Mouse (Mus musculus): Measurements from ENCODE around the gene Ppp1r16b.

Gene Ppp1r16b

DNA sequence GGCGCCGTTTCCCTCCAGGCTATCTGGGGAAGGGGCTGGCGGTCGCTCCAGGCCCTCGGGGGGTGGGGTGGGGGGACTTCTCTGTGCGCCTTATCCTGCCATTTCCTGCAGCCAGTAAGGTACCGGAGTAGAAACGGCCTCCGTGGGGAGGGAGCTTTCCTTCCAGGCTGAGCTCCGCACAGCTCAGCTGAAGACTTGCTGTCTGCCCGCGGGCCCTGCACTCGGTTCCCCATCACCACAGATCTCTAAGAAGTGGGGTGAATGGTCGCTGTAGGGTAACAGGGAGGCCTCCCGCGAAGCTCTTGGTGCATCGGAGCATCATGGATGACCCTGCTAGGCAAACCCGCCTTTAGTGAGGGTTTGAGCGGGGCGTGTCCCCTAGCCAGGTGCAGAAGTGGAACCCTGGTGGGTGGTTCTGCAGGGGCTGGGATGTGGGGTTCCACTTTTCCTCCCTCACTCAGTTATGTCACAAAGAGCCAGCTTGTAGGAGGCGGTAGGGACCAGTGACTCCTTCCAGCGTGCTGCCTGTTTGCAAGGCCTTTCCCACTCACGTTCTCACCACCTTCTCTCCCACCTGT is 3.3 kb downstream of the Ppp1r16b start:
- DNase-seq (ENCODE audit: low read depth), result peak; percentile 55

DNA sequence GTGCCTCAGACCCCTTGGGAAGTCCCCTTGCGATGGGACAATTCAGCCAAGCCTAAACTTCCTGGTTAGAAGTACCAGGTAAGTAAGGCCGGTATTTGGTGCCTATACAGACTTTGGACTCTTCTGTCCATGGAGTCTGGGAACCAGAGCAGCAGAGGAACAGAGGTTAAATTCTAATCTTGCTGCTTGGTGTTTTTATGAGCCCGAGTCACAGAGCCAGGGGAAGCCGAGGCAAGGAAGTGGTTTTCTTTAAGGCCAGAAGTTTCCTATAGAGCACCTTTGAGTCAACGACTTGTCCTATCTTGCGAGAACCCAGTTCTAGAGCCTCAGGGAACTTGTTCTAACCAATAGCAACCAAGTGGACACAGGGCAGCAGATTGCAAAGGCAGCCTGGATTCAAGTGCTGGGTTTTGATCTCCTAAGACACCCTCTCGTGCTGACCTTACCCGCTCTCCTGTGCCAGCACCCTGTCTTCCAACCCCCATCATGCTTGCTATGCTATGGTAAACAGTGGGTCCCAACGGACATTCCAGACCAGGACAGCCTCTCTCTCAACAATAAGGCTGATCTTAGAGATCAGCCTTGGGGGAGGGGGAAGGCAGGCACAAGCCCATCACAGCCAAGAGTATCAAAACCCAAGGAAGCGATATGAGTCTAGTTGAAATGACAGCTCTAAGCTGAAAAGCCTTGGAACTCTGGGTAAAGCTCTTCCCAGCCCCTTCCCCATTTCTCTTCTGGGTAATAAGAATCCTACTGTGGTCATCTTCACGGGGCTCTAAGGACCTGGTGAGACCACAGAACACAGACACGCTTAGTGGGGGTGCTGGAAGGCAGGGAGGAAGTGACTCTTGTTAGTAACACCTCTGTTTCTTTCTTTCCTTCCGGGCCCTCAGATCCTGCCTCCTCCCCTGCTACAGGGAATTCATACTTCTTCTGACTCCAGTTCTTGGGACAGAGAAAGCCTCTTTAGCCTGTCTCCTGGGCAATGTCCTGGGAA is 4.3 kb downstream of the Ppp1r16b start:
- peak; percentile 86 for DNase-seq (ENCODE audit: low read depth)

DNA sequence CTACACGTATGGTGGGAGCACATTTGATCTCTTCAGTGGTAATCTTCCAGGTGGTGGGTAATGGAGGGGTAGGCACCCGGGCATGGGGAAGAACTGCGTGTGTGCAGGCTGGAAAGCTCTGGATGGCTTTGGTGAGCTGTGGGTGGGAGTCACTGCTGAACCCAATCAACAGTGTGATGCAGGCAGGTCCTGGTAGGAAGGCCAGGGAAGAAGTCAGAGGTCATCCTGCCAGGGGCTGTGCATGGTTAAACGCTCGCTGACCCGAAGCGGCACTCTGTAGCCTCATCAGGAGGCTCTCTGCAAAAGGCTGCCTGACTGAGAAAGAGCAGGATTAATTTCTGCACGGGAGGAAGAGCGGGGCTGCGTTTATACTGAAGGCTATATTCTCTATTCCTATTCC is 5.4 kb downstream of the Ppp1r16b start:
- DNase-seq (ENCODE audit: low read depth), result no peak

DNA sequence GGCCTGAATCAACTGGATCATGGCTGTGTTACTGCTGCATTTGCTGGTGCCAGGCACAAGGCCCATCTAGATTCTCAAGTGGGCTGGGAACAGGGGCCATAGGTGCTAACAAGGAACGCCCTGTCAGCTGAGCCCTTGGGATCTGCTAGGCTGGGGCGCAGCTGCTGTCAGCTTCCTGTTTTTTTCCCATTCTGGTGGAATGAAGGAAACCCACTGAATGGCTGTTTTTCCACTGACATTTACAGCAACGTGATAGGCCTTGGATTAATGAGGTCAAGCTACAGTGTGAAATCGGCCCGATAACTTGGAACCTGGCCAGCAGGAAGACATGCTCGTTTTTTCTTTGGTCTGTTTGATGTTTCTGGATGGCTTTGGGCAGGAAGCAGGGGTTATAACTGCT is 7.6 kb downstream of the Ppp1r16b start:
- peak; percentile 61 for DNase-seq (ENCODE audit: low read depth)

DNA sequence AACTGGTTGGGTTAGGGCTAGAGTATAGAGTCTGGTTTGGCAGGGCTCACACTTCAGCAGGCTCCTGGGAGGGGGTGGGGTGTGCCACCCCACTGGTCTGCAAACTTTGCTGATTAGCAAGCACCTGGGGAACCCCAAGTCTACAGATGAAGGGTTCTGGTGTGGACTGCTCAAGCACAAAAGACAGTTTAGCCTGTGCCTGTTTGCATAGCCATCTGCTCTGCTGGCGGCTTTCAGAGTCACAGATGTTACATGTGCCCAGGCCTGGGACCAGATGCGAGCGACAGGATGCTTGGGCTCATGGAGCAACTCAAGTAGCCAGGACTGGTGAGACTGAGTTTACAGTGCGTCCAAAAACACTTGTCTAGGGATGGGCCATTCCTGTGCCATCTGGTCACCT is 8.3 kb downstream of the Ppp1r16b start:
- DNase-seq (ENCODE audit: low read depth), result peak; percentile 51

DNA sequence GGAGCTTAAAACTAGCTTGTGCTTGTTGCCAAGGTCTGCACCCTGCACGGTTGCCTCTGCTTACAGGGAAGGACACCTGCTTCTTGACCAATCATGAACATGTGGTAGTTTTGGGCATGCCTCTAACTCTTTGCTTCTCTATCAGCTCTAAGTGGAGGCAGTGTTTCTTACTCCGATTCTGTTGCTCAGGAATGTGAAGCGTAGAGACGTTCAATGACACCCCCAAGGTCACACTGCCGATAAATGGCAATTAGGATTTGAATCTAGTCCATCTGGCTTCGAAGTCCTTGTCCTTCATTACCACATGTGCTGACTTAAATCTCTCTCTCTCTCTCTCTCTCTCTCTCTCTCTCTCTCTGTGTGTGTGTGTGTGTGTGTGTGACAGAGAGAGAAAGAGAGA is 8.9 kb downstream of the Ppp1r16b start:
- DNase-seq (ENCODE audit: low read depth), result peak; percentile 21

DNA sequence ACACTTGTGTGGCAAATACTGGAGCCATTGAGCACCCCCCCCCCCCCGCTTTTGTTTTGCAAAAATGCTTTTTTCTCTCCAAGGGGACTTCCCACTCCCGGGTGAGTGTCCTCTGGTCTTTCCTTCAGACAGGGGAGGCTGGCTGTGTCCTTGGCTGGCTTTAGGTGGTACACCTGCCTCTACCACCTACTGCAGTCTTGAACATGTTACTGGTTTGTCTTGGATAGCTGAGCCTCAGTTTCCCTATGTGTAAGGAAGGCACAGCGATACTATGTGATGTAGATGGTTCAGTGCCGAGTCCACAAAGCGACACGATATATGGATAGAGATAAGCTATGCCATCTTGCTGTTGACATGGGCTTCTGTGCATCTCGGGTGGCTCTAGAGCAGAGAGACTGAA is 9.6 kb downstream of the Ppp1r16b start:
- no peak for DNase-seq (ENCODE audit: low read depth)

DNA sequence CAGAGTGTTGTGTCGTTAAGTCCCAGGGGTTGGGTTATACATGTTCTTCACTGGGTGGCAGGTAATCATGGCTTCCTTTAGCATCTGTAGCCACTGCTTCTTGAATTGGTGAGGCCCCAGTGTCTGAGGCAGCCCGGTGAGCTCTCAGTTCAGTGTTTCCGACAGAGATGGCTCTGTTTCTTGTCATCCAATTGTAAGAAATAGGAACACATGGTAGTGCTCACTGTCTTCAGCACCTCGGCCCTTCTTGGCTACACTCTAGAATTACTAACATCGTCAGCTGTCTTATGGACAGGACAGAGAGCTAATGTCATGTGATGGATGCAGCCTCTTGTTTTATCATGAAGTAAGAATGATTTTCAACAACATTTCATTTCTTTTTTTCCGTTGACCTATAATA is 10.0 kb downstream of the Ppp1r16b start:
- peak; percentile 25 for DNase-seq (ENCODE audit: low read depth)

DNA sequence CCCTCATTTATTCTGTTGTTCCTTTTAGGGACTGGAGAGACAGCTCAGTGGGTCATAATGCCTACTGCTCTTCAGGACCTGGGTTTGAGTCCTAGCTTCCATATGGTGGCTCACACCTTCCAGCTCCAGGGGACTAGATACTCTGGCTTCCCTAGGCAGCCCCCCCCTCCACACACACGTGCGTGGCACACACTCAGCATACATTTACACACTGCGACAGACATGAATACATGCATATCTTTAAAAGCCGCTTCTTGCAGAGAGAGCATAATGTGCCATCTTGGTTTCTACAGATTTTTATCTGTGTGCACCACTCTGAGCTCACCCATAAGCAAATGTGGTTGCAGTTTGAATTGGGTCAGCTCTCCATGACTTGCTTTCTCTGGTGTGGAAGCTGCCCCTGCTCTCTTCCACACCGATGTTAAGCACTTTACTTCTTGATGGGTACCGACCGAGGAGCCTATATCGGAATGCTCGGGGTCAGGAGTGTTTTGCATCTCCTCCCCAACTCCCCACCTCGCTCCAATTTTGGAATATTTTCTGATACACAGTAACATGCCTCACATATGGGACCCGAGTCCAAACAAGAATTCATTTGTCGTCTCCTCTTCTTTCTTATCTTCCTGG is 10.8 kb downstream of the Ppp1r16b start:
- DNase-seq (ENCODE audit: low read depth), result peak; percentile 28

DNA sequence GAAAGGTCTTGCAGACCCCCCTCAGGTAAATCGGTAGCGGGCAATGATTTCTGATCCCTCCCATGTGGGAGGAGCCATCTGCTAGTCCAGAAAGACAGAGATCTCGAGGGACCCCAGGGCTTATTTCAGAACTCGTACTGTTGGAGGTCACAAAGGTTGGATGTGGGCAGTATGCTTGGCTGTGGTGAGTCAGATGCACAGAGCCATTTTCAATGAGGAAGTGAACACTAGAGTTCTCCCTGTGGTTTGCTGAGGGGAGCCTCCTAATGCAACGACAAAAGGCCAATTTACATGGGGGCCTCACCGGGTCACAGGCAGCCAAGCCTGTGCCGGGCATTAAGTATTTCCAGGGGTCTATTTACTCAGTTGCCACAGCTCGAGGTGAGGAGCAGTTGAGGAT is 12.7 kb downstream of the Ppp1r16b start:
- DNase-seq (ENCODE audit: low read depth), result peak; percentile 41

DNA sequence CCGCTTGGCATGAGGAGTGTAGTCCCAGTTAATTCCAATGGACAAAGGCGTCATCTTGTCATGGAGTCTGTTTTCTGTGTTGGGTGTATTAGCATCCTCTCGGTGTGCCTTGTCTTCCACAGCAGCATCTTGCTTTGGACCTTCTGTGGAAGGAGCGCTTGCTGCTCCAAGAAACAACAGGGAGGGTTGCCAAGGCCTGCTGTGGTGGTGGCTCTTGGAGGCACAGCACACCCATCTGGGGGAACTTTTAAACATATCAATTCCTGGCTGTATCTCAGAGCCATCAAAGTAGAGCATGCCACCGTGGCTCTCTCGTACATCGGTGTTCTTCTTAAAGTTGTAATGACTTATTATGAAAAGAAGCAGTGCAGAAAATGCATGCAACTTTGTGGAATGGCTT is 13.9 kb downstream of the Ppp1r16b start:
- DNase-seq (ENCODE audit: low read depth), result no peak

DNA sequence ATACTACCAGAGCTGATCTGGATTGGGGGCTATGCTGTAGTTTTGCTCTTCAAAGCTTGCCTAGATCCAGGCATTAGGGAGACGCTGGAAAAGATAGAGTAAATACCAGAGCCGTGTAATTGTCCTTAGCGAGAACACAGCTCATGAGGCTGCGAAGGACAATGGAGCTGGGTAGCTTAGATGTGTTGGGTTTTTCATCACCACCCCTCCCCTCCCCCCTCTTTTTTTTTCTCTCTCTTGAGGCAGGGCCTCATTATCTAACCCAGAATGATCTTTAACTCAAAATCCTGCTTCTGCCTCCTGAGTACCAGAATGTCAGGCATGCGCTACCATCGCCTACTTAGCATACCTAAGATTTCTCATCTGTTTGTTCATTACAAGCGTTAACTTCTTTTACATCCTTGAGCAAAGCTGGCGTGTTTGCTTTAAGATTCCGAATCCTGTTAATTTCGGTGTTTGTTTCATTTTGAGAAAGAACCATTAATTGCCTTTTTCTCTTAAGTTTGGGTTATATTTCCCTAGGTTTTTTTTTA is 15.2 kb downstream of the Ppp1r16b start:
- DNase-seq (ENCODE audit: low read depth), result no peak

DNA sequence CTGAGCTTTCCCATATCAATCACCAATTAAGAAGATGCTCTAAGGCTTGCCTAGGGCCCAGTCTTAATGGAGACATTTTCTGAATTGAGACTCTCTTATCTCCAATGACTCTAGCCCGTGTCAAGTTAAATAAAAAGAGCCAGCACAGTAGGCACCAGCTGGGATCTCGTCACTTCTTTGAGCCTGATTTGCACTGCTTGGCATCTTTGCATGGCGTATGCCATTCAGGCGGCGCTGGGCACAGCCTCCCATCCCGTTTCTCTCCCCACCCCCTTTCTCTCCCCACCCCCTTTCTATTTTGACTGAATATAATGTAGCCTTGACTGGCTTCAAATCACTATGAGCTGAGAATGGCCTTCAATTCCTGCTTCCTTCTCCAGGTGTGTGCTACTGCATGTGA is 16.5 kb downstream of the Ppp1r16b start:
- no peak for DNase-seq (ENCODE audit: low read depth)

DNA sequence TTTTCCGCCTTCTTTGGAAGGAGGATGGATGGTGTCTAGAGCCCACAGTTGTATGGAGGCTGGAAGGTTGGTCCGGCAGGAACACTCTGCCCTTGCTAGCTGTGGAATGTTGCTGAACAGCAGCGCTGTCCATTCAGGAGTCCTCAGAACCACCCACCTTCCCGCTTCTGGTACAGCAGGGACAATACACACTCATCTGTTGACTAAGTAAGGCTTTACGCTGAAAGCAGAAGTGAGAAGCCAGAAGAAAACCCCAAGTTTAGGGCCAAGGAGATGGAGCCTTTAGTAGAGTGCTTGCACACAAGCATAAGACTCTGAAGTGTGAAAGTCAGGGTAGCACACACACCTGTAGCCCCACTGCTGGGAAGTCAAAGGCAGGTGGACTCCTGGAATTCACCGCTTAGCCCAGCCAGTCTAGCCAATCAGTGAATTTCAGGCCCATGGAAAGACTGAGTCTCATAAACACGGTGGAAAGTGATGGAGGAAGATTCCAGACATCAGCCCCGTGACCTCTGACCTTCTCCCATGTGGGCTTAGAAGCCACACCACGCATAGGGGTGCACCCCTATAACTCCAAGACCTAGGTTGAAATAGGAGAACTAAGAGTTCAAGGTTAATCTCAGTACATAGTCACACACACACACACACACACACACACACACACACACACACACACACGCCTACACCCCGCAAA is 17.3 kb downstream of the Ppp1r16b start:
- no peak for DNase-seq (ENCODE audit: low read depth)

DNA sequence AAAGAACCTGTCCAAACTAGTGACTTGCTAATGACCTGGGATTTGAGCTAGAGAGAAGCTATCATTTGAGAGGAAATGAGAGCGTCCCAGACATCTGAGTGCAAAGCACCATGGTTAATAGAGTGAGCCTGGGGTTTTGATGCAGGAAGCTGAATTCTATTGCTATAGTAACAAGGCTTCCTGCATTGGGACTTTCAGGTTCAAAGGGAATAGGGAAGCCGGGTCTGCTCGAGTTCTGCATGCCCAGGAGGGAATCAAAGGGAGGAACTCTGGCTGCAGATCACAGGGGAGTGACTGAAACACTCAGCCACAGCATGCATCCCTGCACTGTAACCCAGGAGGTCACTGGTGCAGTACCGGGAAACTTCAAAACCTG is 17.8 kb downstream of the Ppp1r16b start:
- peak; percentile 48 for DNase-seq (ENCODE audit: low read depth)

DNA sequence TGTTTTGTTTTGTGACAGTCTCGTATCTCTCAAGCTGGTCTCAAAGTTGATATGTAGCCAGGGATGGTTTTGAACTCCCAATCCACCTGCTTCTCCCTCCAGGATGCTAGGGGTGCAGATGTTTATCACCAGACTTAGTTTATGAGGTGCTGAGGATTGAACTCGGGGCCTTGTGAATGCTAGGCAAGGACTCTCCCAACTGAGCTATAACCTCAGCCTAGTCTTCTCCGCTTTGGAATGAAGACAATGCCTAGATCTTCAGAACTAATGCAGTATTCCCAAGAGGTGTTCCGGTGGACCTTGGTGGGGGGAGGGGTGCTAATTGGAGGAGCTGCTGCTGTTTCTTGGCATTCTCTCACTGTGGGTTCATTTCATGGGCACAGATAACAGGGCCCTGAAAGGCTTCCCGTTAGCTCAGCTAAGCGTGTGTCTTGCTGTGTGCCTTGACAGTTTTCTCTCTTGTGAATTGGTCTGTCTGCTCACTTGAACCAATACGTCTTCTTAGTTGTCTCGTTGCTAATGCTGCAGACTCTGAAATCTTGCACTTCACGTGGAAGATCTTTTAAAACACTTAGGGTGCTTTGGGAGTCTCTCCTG is 19.1 kb downstream of the Ppp1r16b start:
- no peak for DNase-seq (ENCODE audit: low read depth)

DNA sequence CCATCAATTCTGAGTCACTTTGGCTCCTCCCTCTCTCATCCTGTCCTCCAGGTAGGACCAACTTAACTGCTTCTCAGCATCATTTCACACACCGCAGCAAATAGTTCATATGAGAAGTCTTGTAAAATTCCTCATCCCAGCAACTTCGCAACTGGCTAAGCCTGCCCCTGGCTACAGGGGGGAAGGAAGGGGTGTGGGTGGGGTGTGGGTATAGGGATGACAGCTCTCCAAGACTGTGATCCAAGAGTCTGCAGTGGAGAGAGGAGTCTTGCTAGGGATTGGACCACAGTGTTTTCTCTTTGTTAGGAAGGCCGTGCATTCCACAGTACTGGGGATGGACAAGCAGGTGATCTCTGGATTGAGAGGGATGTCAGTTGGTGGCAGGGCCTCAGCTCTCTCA is 19.7 kb downstream of the Ppp1r16b start:
- DNase-seq (ENCODE audit: low read depth), result no peak

DNA sequence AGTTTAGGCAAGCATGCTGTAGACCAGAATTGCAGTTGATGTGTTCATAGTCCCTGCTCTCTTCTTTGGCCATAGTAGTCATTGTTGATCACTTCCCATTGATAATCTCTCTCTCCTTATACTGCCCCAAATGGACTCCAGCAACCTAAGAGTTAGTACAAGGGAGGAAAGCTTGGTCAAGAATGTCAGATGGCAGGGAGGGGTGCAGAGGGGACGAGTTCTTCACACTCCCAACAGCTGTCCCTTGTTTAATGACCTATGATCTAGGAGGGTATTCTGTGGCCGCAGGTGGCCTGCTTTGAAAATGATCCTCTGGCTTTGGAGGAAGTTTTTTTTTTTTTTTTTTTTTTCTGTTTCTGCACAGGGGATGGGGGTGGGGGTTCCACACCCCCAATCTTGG is 21.2 kb downstream of the Ppp1r16b start:
- DNase-seq (ENCODE audit: low read depth), result no peak

DNA sequence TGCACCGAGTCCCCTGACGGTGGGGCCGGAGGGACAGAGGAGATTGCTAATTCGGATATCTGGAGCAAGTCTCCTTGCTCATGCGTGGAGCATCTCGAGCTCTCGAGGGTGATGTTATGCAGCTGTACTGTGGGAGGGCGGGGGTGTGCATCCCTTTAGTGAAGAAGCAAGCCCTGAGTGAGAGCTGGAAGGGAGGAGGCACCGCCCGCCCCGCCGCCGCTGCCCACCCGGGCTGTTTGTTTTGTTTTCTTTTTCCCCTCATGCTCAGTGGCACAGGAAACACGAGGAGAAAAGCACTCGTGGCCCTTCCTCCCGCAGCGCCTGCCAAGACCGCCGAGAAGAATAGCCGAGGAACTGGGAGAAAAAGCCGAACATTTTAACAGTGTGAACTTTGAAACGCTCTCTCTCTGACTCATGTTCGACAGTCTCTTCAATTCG is 22.6 kb downstream of the Ppp1r16b start:
- peak; percentile 54 for DNase-seq (ENCODE audit: low read depth)

DNA sequence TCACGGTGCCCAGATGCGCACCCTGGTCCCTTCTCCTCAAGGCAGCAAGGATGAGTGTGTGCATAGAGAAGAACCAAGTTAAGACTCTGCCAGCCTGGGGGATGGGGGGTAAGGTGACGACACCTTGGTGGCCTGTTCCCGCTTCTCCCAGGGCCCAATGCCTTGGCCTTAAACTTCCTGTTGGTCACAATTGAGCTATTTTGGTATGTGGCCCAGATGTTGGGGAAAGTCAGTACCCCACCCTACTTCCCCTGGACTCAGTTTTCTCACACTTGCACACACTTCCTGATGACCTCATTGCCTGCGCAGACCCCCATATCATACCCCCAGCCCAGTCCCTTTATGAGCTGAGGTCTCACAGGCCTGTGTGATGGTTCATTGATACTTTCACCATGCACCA is 23.9 kb downstream of the Ppp1r16b start:
- DNase-seq (ENCODE audit: low read depth), result no peak

DNA sequence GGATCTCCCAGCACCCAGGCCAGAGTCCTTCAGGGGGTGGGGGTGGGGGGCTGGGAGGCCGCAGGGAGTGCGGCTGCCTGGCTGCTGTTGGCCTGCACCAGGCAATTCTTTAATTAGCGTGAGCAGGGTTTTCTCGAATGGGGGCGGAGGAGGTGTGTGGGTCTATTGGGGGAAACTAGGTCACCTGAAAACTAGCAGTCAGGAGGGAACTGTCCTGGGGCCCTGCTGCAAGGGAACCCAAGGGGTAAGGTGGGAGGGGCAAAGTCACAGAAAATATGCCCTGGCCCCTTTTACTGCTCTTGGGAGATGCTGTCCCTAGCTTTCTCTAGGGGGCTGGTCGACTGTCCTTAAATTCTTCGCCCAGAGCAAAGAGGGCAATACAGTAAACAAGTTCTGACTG is 24.4 kb downstream of the Ppp1r16b start:
- no peak for DNase-seq (ENCODE audit: low read depth)

DNA sequence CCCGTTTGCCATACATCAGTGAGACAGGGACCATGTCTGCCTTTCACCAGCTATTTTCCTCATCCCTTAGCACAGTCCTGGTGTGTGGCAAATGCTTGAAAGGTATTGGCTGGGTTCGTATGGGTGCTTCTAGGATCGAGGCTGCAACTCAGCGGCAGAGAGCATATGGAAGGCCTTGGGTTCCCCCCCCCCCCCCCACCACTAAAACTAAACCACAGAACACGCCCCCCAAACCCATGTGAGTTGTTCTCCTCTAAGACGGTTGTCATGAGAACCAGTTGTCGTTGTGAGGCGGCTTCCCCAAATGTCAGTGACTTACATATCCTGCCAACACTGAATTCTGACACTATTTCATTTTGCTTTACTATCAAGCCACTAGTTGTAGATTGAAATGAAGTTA is 24.9 kb downstream of the Ppp1r16b start:
- DNase-seq (ENCODE audit: low read depth), result peak; percentile 75

Data from induced T-regulatory cell, adult 2 months (primary cell).